Mouse (Mus musculus): ENCODE measurements around the gene Slc25a51. TPM values are rescaled to one million over a fixed set of nuclear protein-coding genes. Genes with fewer than 3 reads are reported as not detected.

Gene Slc25a51
- polyA plus RNA-seq, 1 experiment, result 145 TPM

DNA sequence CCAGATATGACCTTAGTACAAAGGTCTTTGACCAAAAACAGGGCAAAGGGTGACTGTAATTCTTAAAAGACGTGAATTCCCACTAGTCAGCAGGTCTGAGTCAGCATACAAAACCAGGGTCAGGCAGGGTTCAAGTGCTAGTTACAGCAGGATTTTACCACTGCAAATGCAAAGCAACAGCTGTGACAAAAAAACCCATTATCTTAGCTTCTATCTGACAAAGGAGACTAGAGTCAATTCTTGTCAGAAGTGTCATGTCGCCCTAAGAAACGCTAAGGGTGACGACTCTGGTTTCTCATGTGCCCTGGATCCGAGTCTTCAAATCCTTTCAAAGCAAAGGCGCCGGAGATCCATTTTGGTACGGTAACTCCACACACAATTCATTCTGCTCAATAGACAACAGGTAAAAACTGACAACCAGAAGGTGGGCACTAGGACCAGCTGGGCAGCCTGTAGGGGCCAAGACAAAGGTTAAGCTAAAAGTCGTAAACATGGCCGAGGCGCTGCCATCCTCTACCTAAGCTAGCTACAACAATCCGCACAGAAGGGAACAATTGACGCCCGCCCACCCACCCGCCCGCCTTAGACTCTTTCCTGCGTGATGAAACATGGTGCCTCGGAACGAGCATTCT is 747 bp downstream of the Slc25a51 start:
- DNase-seq, result peak; percentile 91
- TF ChIP-seq CTCF (conservative IDR thresholded peaks at IDR 0.05; ENCODE audit: insufficient read depth, insufficient read length, low read depth, low read length) (no peak), POLR2A (IDR thresholded peaks at IDR 0.05; ENCODE audit: low read depth, low read length) (no peak)

DNA sequence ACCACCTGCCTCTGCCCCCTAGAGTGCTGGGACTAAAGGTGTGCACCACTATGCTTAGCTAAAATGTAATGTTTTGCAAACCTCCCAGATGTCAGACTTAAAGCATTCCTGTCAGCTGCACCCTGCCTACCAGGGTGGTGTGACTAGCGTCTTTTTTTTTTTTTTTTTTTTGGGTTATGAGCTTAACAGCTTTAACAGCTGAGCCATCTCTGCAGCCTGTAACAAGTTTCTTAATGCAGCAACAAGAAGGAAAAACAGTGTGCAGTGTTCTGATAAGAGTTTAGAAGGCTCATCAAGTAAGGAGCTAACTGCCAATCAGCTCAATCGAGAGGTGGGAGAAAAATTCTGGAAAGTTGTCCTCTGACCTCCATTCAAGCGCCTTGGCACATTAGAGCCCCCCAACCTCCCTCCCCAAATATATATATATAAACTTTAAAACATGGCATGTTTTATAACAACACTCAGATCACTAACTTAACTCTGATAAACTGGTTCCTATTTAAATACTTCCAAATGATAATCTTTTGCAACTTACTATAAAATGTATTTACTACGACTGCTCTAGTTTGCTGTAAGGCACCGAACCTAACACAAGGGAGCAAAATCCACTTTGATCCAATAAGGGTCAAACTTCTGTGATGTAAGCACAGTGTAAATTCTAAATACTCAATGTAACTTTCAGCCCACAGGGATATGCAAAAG is 1.4 kb downstream of the Slc25a51 start:
- peak overlapping the region; percentile 16; the same call in 1 of the 2 replicates for H3K4me3 ChIP-seq (ENCODE audit: insufficient read depth, low read depth, low read length)
- TF ChIP-seq POLR2A (IDR thresholded peaks at IDR 0.05; ENCODE audit: low read depth, low read length) (no peak), CTCF (conservative IDR thresholded peaks at IDR 0.05; ENCODE audit: insufficient read depth, insufficient read length, low read depth, low read length) (no peak)
- H3K4me1 ChIP-seq (ENCODE audit: control insufficient read depth, insufficient read depth, low read length), result peaks cover 20% of the 10 kb centered on the region
- peak overlapping the region; percentile 92 for H3K27ac ChIP-seq (ENCODE audit: insufficient read depth, low read depth, low read length)
- 22% methylated on average over 5 of the region's 5 CpGs for WGBS
- no peak for DNase-seq
- H3K27me3 ChIP-seq (replicated peaks; ENCODE audit: control insufficient read depth, insufficient read depth, low read length), result no peaks in the 10 kb centered on the region
- peaks cover 4% of the 10 kb centered on the region; the same call in 1 of the 2 replicates for H3K36me3 ChIP-seq (ENCODE audit: control insufficient read depth, insufficient read depth, low read length)

More for the DNA sequence above, 747 bp downstream of the Slc25a51 start:
- WGBS, result under 1% methylated on average over 19 of the region's 19 CpGs
- H3K27ac ChIP-seq (ENCODE audit: insufficient read depth, low read depth, low read length), result peak overlapping the region; percentile 93
- H3K36me3 ChIP-seq (ENCODE audit: control insufficient read depth, insufficient read depth, low read length), result peaks cover 4% of the 10 kb centered on the region; the same call in 1 of the 2 replicates
- H3K4me1 ChIP-seq (ENCODE audit: control insufficient read depth, insufficient read depth, low read length), result peaks cover 20% of the 10 kb centered on the region
- H3K27me3 ChIP-seq (replicated peaks; ENCODE audit: control insufficient read depth, insufficient read depth, low read length), result no peaks in the 10 kb centered on the region
- H3K4me3 ChIP-seq (ENCODE audit: insufficient read depth, low read depth, low read length), result peak overlapping the region; percentile 89

DNA sequence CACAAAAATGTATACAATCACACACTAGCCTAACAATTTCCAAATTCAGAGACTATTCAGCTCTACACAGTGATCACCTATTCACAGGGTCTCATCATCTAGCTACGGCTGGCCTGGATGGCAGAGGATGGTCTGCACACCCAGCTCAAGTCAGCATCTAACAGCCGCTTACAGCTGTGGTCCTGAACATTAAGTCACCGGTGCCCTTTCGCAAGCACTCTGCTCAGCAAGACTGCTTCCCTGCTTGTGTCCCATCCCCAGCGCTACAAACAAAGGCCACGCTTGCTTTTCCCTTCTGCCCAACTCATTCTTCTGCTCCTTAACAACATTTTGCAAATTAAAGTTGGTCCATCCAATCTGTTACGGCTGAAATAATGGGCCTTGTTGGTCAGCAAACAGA is 2.2 kb downstream of the Slc25a51 start:
- no peaks in the 10 kb centered on the region for H3K27me3 ChIP-seq (replicated peaks; ENCODE audit: control insufficient read depth, insufficient read depth, low read length)
- WGBS, result 50% methylated on average over 7 of the region's 7 CpGs
- TF ChIP-seq CTCF (conservative IDR thresholded peaks at IDR 0.05; ENCODE audit: insufficient read depth, insufficient read length, low read depth, low read length) (no peak), POLR2A (IDR thresholded peaks at IDR 0.05; ENCODE audit: low read depth, low read length) (no peak)
- no peak for DNase-seq
- peak overlapping the region; percentile 10; the same call in 1 of the 2 replicates for H3K4me3 ChIP-seq (ENCODE audit: insufficient read depth, low read depth, low read length)
- peaks cover 4% of the 10 kb centered on the region; the same call in 1 of the 2 replicates for H3K36me3 ChIP-seq (ENCODE audit: control insufficient read depth, insufficient read depth, low read length)
- peak overlapping the region; percentile 12 for H3K27ac ChIP-seq (ENCODE audit: insufficient read depth, low read depth, low read length)
- peaks cover 20% of the 10 kb centered on the region for H3K4me1 ChIP-seq (ENCODE audit: control insufficient read depth, insufficient read depth, low read length)

DNA sequence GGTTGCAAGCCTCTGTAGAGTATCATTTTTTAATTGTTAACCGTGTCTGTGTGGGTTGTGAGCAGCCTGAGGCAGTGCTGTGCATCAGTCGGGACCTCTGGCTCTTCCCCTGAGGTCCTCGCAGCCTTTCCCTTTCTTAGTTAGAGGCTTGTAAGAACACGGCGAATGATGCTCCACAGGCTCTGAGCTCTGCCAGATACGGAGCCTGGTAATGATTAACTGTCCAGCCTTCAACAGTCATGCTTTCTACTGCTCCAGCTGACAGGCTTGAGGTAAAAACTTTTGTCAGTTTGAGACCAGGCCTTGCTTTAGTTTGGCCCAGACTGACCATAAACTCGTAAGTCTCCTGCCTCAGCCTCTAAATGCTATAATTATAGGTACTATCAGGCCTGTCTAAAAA is 3.3 kb downstream of the Slc25a51 start:
- no peak overlapping the region for H3K27ac ChIP-seq (ENCODE audit: insufficient read depth, low read depth, low read length)
- TF ChIP-seq CTCF (conservative IDR thresholded peaks at IDR 0.05; ENCODE audit: insufficient read depth, insufficient read length, low read depth, low read length), result no peak
- TF ChIP-seq POLR2A (IDR thresholded peaks at IDR 0.05; ENCODE audit: low read depth, low read length), result no peak

DNA sequence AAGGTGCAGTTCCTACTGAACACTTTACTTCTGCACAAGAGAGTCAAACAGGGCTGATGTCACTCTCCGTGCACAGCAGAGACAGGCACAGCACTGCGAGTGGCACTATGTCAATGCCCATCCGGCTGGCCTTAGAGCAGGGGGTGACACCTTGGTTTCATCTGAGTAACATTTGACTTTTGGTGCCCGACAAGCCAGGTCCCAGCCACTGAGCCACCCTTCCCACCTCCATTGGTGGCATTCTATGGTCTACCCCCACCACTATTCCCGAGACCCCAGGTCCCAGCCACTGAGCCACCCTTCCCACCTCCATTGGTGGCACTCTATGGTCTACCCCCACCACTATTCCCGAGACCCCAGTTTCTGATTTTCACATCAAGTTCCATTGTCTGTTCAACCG is 4.5 kb downstream of the Slc25a51 start:
- Histone ChIP-seq H3K27ac (ENCODE audit: insufficient read depth, low read depth, low read length) (no peak overlapping the region), H3K4me3 (ENCODE audit: insufficient read depth, low read depth, low read length) (no peak overlapping the region), H3K27me3 (replicated peaks; ENCODE audit: control insufficient read depth, insufficient read depth, low read length) (no peaks in the 10 kb centered on the region), H3K36me3 (ENCODE audit: control insufficient read depth, insufficient read depth, low read length) (peaks cover 7% of the 10 kb centered on the region; the same call in 1 of the 2 replicates), H3K4me1 (ENCODE audit: control insufficient read depth, insufficient read depth, low read length) (peaks cover 20% of the 10 kb centered on the region)
- DNase-seq, result no peak
- TF ChIP-seq CTCF (conservative IDR thresholded peaks at IDR 0.05; ENCODE audit: insufficient read depth, insufficient read length, low read depth, low read length) (no peak), POLR2A (IDR thresholded peaks at IDR 0.05; ENCODE audit: low read depth, low read length) (no peak)
- WGBS, result 91% methylated on average over 7 of the region's 7 CpGs

More for the DNA sequence above, 3.3 kb downstream of the Slc25a51 start:
- WGBS, result 38% methylated on average over 7 of the region's 7 CpGs
- Histone ChIP-seq H3K4me3 (ENCODE audit: insufficient read depth, low read depth, low read length) (no peak overlapping the region), H3K4me1 (ENCODE audit: control insufficient read depth, insufficient read depth, low read length) (peaks cover 20% of the 10 kb centered on the region), H3K36me3 (ENCODE audit: control insufficient read depth, insufficient read depth, low read length) (peaks cover 4% of the 10 kb centered on the region; the same call in 1 of the 2 replicates), H3K27me3 (replicated peaks; ENCODE audit: control insufficient read depth, insufficient read depth, low read length) (no peaks in the 10 kb centered on the region)
- DNase-seq, result peak; percentile 91

DNA sequence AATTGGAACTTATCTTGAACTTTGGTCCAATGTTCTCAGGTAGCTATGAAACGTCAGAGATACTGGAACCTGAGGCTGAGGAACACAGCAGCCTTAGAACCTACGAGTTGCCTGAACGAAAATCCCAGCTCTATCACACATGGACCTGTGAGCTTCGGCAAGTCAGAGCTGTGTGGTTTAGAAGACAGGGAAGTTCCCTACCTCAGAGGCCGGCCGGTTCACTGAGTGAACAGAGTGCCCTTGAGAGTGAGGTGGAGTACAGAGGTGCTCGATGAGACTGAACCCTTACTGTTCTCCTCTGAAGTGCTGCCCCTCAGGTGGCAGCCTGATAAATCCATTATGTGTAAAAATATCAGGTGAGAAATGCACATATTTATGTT is 5.1 kb downstream of the Slc25a51 start:
- peaks cover 23% of the 10 kb centered on the region for H3K4me1 ChIP-seq (ENCODE audit: control insufficient read depth, insufficient read depth, low read length)
- WGBS, result 43% methylated on average over 7 of the region's 7 CpGs
- no peak overlapping the region for H3K27ac ChIP-seq (ENCODE audit: insufficient read depth, low read depth, low read length)
- no peaks in the 10 kb centered on the region for H3K27me3 ChIP-seq (replicated peaks; ENCODE audit: control insufficient read depth, insufficient read depth, low read length)
- no peak for TF ChIP-seq CTCF (conservative IDR thresholded peaks at IDR 0.05; ENCODE audit: insufficient read depth, insufficient read length, low read depth, low read length)
- no peak for TF ChIP-seq POLR2A (IDR thresholded peaks at IDR 0.05; ENCODE audit: low read depth, low read length)
- no peak overlapping the region for H3K4me3 ChIP-seq (ENCODE audit: insufficient read depth, low read depth, low read length)
- peaks cover 9% of the 10 kb centered on the region for H3K36me3 ChIP-seq (ENCODE audit: control insufficient read depth, insufficient read depth, low read length)
- no peak for DNase-seq

DNA sequence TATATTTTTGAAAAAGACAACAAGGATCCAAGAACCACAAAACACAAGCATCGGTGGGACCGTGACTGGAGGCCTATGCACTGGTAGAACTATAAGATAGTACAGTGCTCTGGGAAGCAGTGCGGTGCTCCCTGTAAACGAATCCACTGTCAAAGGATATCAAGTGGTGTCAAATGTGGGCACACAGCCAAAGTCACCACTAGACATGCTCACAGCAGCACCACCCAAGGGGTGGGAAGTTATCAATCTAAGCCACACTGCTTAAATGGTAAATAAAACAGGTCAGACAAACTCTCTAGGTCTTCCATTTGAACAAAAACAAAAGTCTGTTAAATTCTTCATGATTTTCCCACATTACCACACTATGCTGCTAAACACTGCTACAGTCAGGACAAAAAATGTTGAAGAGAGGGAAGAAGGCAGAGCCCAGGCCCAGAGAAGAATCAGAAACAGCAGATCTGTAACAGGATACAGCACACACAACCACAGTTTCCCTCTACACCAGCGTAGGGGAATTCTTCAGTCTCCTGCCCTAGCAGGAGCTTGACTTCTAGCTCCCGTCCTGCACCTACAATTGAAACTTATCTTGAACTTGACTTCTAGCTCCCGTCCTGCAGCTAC is 5.6 kb downstream of the Slc25a51 start:
- peaks cover 9% of the 10 kb centered on the region for H3K36me3 ChIP-seq (ENCODE audit: control insufficient read depth, insufficient read depth, low read length)
- no peak overlapping the region for H3K4me3 ChIP-seq (ENCODE audit: insufficient read depth, low read depth, low read length)
- peaks cover 23% of the 10 kb centered on the region for H3K4me1 ChIP-seq (ENCODE audit: control insufficient read depth, insufficient read depth, low read length)
- WGBS, result 51% methylated on average over 7 of the region's 7 CpGs
- TF ChIP-seq POLR2A (IDR thresholded peaks at IDR 0.05; ENCODE audit: low read depth, low read length) (no peak), CTCF (conservative IDR thresholded peaks at IDR 0.05; ENCODE audit: insufficient read depth, insufficient read length, low read depth, low read length) (no peak)
- no peak overlapping the region for H3K27ac ChIP-seq (ENCODE audit: insufficient read depth, low read depth, low read length)
- no peaks in the 10 kb centered on the region for H3K27me3 ChIP-seq (replicated peaks; ENCODE audit: control insufficient read depth, insufficient read depth, low read length)
- DNase-seq, result no peak
